Mouse (Mus musculus) liver, embryonic 13.5 days (tissue): Measurements from ENCODE around the gene Lancl3. TPM values are rescaled to one million over a fixed set of nuclear protein-coding genes. Genes with fewer than 3 reads are reported as not detected.

Experiments used
- ATAC-seq: fragments of 200-750 bp; cut with Nextera tagmentation; 2 replicates; pipeline ENCODE4 v1.8.0; 2017; ENCODE audit warnings: low read depth, mild to moderate bottlenecking, moderate number of reproducible peaks, moderate library complexity
- DNase-seq: peaks from one replicate; pipeline ENCODE4 v3.0.0; 2022
- H3K27ac ChIP-seq: fragments of 300-500 bp; sonication (generic); 2 replicates; pipeline ENCODE4 v1.5.1; 2015; ENCODE audit warnings: moderate library complexity, mild to moderate bottlenecking, inconsistent platforms
- H3K27me3 ChIP-seq: fragments of 300-500 bp; sonication (generic); 2 replicates; pipeline ENCODE4 v1.6.1; 2015; ENCODE audit warnings: mild to moderate bottlenecking, inconsistent platforms
- H3K36me3 ChIP-seq: fragments of 300-500 bp; sonication (generic); 2 replicates; pipeline ENCODE4 v1.6.1; 2015; ENCODE audit warnings: mild to moderate bottlenecking, inconsistent platforms
- H3K4me1 ChIP-seq: fragments of 300-500 bp; sonication (generic); replicated peaks from 2 replicates; pipeline ENCODE4 v1.6.1; 2015; ENCODE audit warnings: inconsistent platforms
- H3K4me2 ChIP-seq: fragments of 300-500 bp; sonication (generic); 2 replicates; pipeline ENCODE4 v1.6.1; 2015; ENCODE audit warnings: inconsistent platforms, mild to moderate bottlenecking, moderate library complexity
- H3K4me3 ChIP-seq: fragments of 300-500 bp; sonication (generic); replicated peaks from 2 replicates; pipeline ENCODE4 v1.5.1; 2015; ENCODE audit warnings: mild to moderate bottlenecking, inconsistent platforms
- H3K9ac ChIP-seq: fragments of 300-500 bp; sonication (generic); 2 replicates; pipeline ENCODE4 v1.6.1; 2015; ENCODE audit warnings: mild to moderate bottlenecking, inconsistent platforms
- H3K9me3 ChIP-seq: fragments of 300-500 bp; sonication (generic); replicated peaks from 2 replicates; pipeline ENCODE4 v1.6.1; 2016; ENCODE audit warnings: inconsistent platforms
- WGBS: fragments of 180-500 bp; shearing (Covaris S2); methylation state at CpG from one replicate; pipeline ENCODE4 v1.1.7; 2015; ENCODE audit not compliant: insufficient replicate concordance; 5-methylcytosine and 5-hydroxymethylcytosine counted together
- polyA plus RNA-seq: library from polyadenylated mRNA; unstranded; fragments of >200 nt; fragmentation: Nextera tagmentation; extraction: Ambion mirVana; gene quantifications from 2 replicates; pipeline ENCODE4 v1.2.1, GENCODE M21; 2015

The Lancl3 gene
- polyA plus RNA-seq, 1 experiment from 2014 or later, result 0.27 TPM

GRCm38 (mm10) chrX:9222412-9223221 lies 22.9 kb downstream of the Lancl3 start:
- H3K4me1 ChIP-seq, result peaks cover 7% of the 10 kb centered on the region; the same call in 1 of the 2 replicates
- ATAC-seq, result peak; percentile 41; the same call in 1 of the 2 replicates
- no peak overlapping the region for H3K27ac ChIP-seq
- WGBS, result 71% methylated on average over 3 of the region's 3 CpGs
- no peak for DNase-seq
- H3K9me3 ChIP-seq, result no peaks in the 10 kb centered on the region
- no peak overlapping the region for H3K4me3 ChIP-seq
- no peaks in the 10 kb centered on the region for H3K36me3 ChIP-seq
- no peak overlapping the region for H3K4me2 ChIP-seq
- no peaks in the 10 kb centered on the region for H3K27me3 ChIP-seq
- H3K9ac ChIP-seq, result no peak overlapping the region

GRCm38 (mm10) chrX:9227105-9227504 lies 27.4 kb downstream of the Lancl3 start:
- no peak overlapping the region for H3K4me3 ChIP-seq
- H3K36me3 ChIP-seq, result no peaks in the 10 kb centered on the region
- no peak overlapping the region for H3K9ac ChIP-seq
- no peaks in the 10 kb centered on the region for H3K9me3 ChIP-seq
- ATAC-seq (no peak), DNase-seq (no peak)
- no peak overlapping the region for H3K4me2 ChIP-seq
- H3K27ac ChIP-seq, result no peak overlapping the region
- no peaks in the 10 kb centered on the region for H3K27me3 ChIP-seq
- 61% methylated on average over 2 of the region's 2 CpGs for WGBS
- H3K4me1 ChIP-seq, result peaks cover 7% of the 10 kb centered on the region; the same call in 1 of the 2 replicates

GRCm38 (mm10) chrX:9240737-9241591 lies 41.3 kb downstream of the Lancl3 start:
- H3K4me2 ChIP-seq, result no peak overlapping the region
- H3K36me3 ChIP-seq, result no peaks in the 10 kb centered on the region
- ATAC-seq (no peak), DNase-seq (no peak)
- H3K4me1 ChIP-seq, result peaks cover 27% of the 10 kb centered on the region
- no peak overlapping the region for H3K4me3 ChIP-seq
- no peaks in the 10 kb centered on the region for H3K27me3 ChIP-seq
- no peak overlapping the region for H3K9ac ChIP-seq
- 72% methylated on average over 5 of the region's 5 CpGs for WGBS
- H3K9me3 ChIP-seq, result no peaks in the 10 kb centered on the region
- H3K27ac ChIP-seq, result no peak overlapping the region

GRCm38 (mm10) chrX:9243381-9243864 lies 43.7 kb downstream of the Lancl3 start:
- Histone ChIP-seq H3K4me2 (peak overlapping the region; percentile 17; the same call in 1 of the 2 replicates), H3K36me3 (no peaks in the 10 kb centered on the region), H3K4me3 (no peak overlapping the region), H3K9me3 (no peaks in the 10 kb centered on the region), H3K27ac (peak overlapping the region; percentile 78), H3K27me3 (no peaks in the 10 kb centered on the region), H3K4me1 (peaks cover 47% of the 10 kb centered on the region), H3K9ac (peak overlapping the region; percentile 33; the same call in 1 of the 2 replicates)
- WGBS, result 43% methylated on average over 8 of the region's 8 CpGs
- ATAC-seq (no peak; the same call in 1 of the 2 replicates), DNase-seq (no peak)

GRCm38 (mm10) chrX:9244603-9245336 lies 45.1 kb downstream of the Lancl3 start:
- Histone ChIP-seq H3K4me3 (peak overlapping the region; percentile 23; the same call in 1 of the 2 replicates), H3K36me3 (no peaks in the 10 kb centered on the region), H3K4me2 (peak overlapping the region; percentile 47), H3K9ac (peak overlapping the region; percentile 49), H3K27ac (peak overlapping the region; percentile 89), H3K4me1 (peaks cover 60% of the 10 kb centered on the region), H3K9me3 (no peaks in the 10 kb centered on the region), H3K27me3 (no peaks in the 10 kb centered on the region)
- peak; percentile 96 for ATAC-seq
- 24% methylated on average over 12 of the region's 12 CpGs for WGBS
- peak; percentile 73 for DNase-seq

GRCm38 (mm10) chrX:9248911-9249310 lies 49.2 kb downstream of the Lancl3 start:
- Histone ChIP-seq H3K4me1 (peaks cover 46% of the 10 kb centered on the region), H3K4me2 (no peak overlapping the region), H3K9me3 (no peaks in the 10 kb centered on the region), H3K36me3 (no peaks in the 10 kb centered on the region), H3K27me3 (no peaks in the 10 kb centered on the region), H3K4me3 (no peak overlapping the region), H3K27ac (peak overlapping the region; percentile 39), H3K9ac (no peak overlapping the region)
- DNase-seq (no peak), ATAC-seq (no peak)
- 73% methylated on average over 5 of the region's 5 CpGs for WGBS

- DNase-seq (no peak), ATAC-seq (peak; percentile 60)
- Histone ChIP-seq H3K4me2 (peak overlapping the region; percentile 57), H3K9ac (peak overlapping the region; percentile 53), H3K4me1 (peaks cover 19% of the 10 kb centered on the region), H3K27ac (peak overlapping the region; percentile 72), H3K4me3 (peak overlapping the region; percentile 44), H3K27me3 (no peaks in the 10 kb centered on the region), H3K36me3 (no peaks in the 10 kb centered on the region), H3K9me3 (no peaks in the 10 kb centered on the region)
- 58% methylated on average over 10 of the region's 10 CpGs for WGBS
Measured at GRCm38 (mm10) chrX:9253990-9254389, 54.3 kb downstream of the Lancl3 start.

GRCm38 (mm10) chrX:9254901-9255300 lies 55.2 kb downstream of the Lancl3 start:
- no peak for DNase-seq
- H3K9ac ChIP-seq, result peak overlapping the region; percentile 70
- H3K27me3 ChIP-seq, result no peaks in the 10 kb centered on the region
- WGBS, result 66% methylated on average over 3 of the region's 3 CpGs
- peak overlapping the region; percentile 88 for H3K27ac ChIP-seq
- H3K36me3 ChIP-seq, result no peaks in the 10 kb centered on the region
- H3K4me2 ChIP-seq, result peak overlapping the region; percentile 55
- ATAC-seq, result no peak
- H3K9me3 ChIP-seq, result no peaks in the 10 kb centered on the region
- H3K4me3 ChIP-seq, result peak overlapping the region; percentile 57
- H3K4me1 ChIP-seq, result peaks cover 14% of the 10 kb centered on the region

- ATAC-seq, result peak; percentile 90
- Histone ChIP-seq H3K36me3 (no peaks in the 10 kb centered on the region), H3K4me2 (peak within 1 kb of the TSS; percentile 55), H3K27ac (peak within 1 kb of the TSS; percentile 88), H3K4me1 (peaks cover 14% of the 10 kb centered on the region), H3K9ac (peak within 1 kb of the TSS; percentile 70), H3K9me3 (no peaks in the 10 kb centered on the region), H3K4me3 (peak within 1 kb of the TSS; percentile 57), H3K27me3 (no peaks in the 10 kb centered on the region)
- DNase-seq, result peak; percentile 43
- 48% methylated on average over 5 of the region's 5 CpGs for WGBS
Measured at GRCm38 (mm10) chrX:9256766-9257165, 57.1 kb downstream of the Lancl3 start, which contains the start of gene Gm14862. Gene Gm14862, minus strand, starts transcription at chrX:9256899.

GRCm38 (mm10) chrX:9257831-9258230 lies 58.1 kb downstream of the Lancl3 start:
- Histone ChIP-seq H3K4me2 (0 out of 2 replicates have a peak overlapping the region, but pooled peaks have one; percentile 5), H3K4me3 (no peak overlapping the region), H3K27me3 (no peaks in the 10 kb centered on the region), H3K9me3 (no peaks in the 10 kb centered on the region), H3K27ac (peak overlapping the region; percentile 88), H3K9ac (no peak overlapping the region; the same call in 1 of the 2 replicates), H3K36me3 (no peaks in the 10 kb centered on the region), H3K4me1 (peaks cover 13% of the 10 kb centered on the region)
- DNase-seq, result no peak
- 50% methylated on average over 7 of the region's 7 CpGs for WGBS
- ATAC-seq, result 0 out of 2 replicates have a peak, but pooled peaks have one; percentile 37
